Comparison of ENCODE assay signal across 8 mouse cellular contexts in the genomic region with DNA sequence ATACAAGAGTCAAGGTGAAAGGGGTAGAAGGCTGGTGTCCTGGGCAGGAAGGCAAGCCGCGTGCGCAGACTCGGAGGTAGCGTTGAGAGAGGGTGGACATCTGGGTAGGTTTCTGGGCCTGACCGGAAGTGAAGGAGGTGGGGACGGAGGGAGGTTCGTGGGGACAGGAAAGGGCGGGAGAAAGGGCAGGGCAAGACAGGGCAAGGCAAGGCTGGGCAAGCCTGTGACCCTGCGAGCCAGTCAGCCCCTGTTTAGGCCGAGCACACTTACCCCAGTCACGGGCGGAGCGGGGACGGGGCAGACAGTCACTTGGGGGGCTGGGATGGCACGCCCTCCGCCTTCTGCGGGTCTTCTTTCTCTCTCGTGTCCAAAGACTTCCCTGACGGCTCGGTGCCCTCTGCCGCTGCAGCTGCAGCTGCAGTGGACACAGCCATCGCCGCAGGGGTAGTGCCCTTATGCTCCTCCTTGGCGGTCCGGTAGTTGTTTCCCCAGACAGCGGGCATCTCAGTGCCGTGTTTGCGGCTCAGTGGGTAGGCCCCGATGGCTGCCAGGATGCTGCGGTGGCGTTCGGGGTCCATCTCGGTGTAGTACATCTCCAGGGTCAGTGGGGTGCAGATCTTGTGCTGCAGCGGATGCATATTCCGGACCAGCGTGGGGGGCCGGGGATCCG. TPM values are rescaled to one million over a fixed set of nuclear protein-coding genes. Genes with fewer than 3 reads are reported as not detected.
A peak's percentile ranks its signal among the peaks of the same experiment; 100 is the strongest.
DNase-seq lines count a peak whose midpoint lies in the region; ATAC-seq and TF ChIP-seq lines count a peak whose summit lies in the region.

No protein-coding gene starts in this region.

- H3K27ac ChIP-seq in heart, embryonic 11.5 days (ENCODE audit: low read depth, low read length): no peak overlapping the region
- no peak overlapping the region for H3K27ac ChIP-seq in liver, embryonic 14.5 days
- H3K27ac ChIP-seq in stomach, embryonic 14.5 days (ENCODE audit: low read length): no peak overlapping the region

- no peak for TF ChIP-seq EP300 in liver, embryonic 14.5 days (IDR thresholded peaks at IDR 0.05; ENCODE audit: low read depth)

- peak overlapping the region; percentile 65 for H3K4me2 ChIP-seq in heart, embryonic 11.5 days
- peak overlapping the region; percentile 30; the same call in 1 of the 2 replicates for H3K4me2 ChIP-seq in liver, embryonic 14.5 days (ENCODE audit: low read depth)
- H3K4me2 ChIP-seq in stomach, embryonic 14.5 days (replicated peaks; ENCODE audit: low read depth, low read length): peak overlapping the region; percentile 37

- no peak for TF ChIP-seq CTCF in liver, embryonic 14.5 days (IDR thresholded peaks at IDR 0.05; ENCODE audit: low read depth)

- H3K4me1 ChIP-seq in heart, embryonic 11.5 days (ENCODE audit: control insufficient read depth, insufficient read depth, low read length): no peaks in the 10 kb centered on the region
- H3K4me1 ChIP-seq in liver, embryonic 14.5 days (replicated peaks; ENCODE audit: control insufficient read depth in 2 of 2, insufficient read depth in 2 of 2, low read length in 1 of 2): no peaks in the 10 kb centered on the region
- no peaks in the 10 kb centered on the region for H3K4me1 ChIP-seq in stomach, embryonic 14.5 days (ENCODE audit: control insufficient read depth, insufficient read depth, low read length)

- peak; percentile 21 to 28 for DNase-seq in lung, adult 18-20 months
- no peak for DNase-seq in lung, postnatal 36 days
- DNase-seq in liver, embryonic 14.5 days (ENCODE audit: low read depth in 3 of 3, low spot score in 3 of 3): no peak
- DNase-seq in spleen, adult 18-20 months: no peak
- no peak for DNase-seq in cerebellum, adult 9-11 months
- DNase-seq in left cerebral cortex, postnatal 10 days (ENCODE audit: extremely low spot score in 1 of 2, low spot score in 2 of 2): no peak

- peaks cover 34% of the 10 kb centered on the region for H3K27me3 ChIP-seq in heart, embryonic 11.5 days (ENCODE audit: control insufficient read depth, insufficient read depth, low read length)
- H3K27me3 ChIP-seq in liver, embryonic 14.5 days (ENCODE audit: control insufficient read depth, insufficient read depth, low read length): no peaks in the 10 kb centered on the region; the same call in 1 of the 2 replicates
- H3K27me3 ChIP-seq in stomach, embryonic 14.5 days (ENCODE audit: control insufficient read depth, insufficient read depth, low read length): no peaks in the 10 kb centered on the region

- WGBS in heart, embryonic 11.5 days (ENCODE audit: insufficient replicate concordance): 26% methylated on average over 39 of the region's 39 CpGs
- 22% methylated on average over 37 of the region's 39 CpGs for WGBS in liver, embryonic 14.5 days (ENCODE audit: insufficient replicate concordance)
- WGBS in stomach, embryonic 14.5 days: 38% methylated on average over 36 of the region's 39 CpGs

- ATAC-seq in heart, embryonic 11.5 days (replicated peaks; ENCODE audit: insufficient number of reproducible peaks, low FRiP score, low TSS enrichment): 0 out of 2 replicates have a peak, but pooled peaks have one; percentile 6
- ATAC-seq in liver, embryonic 14.5 days (ENCODE audit: insufficient read depth): peak; percentile 33; the same call in 1 of the 2 replicates
- ATAC-seq in stomach, embryonic 14.5 days (ENCODE audit: insufficient number of reproducible peaks, insufficient read depth, low FRiP score, low read depth): no peak

- peak overlapping the region; percentile 58 for H3K9ac ChIP-seq in heart, embryonic 11.5 days (ENCODE audit: low read depth, low read length)
- H3K9ac ChIP-seq in liver, embryonic 14.5 days (replicated peaks): no peak overlapping the region
- no peak overlapping the region; the same call in 1 of the 2 replicates for H3K9ac ChIP-seq in stomach, embryonic 14.5 days (replicated peaks; ENCODE audit: low read depth, low read length)

- intact Hi-C loops in left cerebral cortex, postnatal 10 days (cut with DNase I): no loop called here

- no peaks in the 10 kb centered on the region for H3K36me3 ChIP-seq in heart, embryonic 11.5 days (ENCODE audit: control insufficient read depth, insufficient read depth, low read length)
- no peaks in the 10 kb centered on the region for H3K36me3 ChIP-seq in liver, embryonic 14.5 days (replicated peaks; ENCODE audit: control insufficient read depth, insufficient read depth, low read depth)
- no peaks in the 10 kb centered on the region for H3K36me3 ChIP-seq in stomach, embryonic 14.5 days (ENCODE audit: control insufficient read depth, insufficient read depth, low read length)

- peak overlapping the region; percentile 32 for H3K4me3 ChIP-seq in heart, embryonic 11.5 days (ENCODE audit: low read depth, low read length)
- H3K4me3 ChIP-seq in liver, embryonic 14.5 days (ENCODE audit: insufficient read depth in 1 of 2, low read depth in 2 of 2, low read length in 2 of 2): no peak overlapping the region
- peak overlapping the region; percentile 7; the same call in 1 of the 2 replicates for H3K4me3 ChIP-seq in stomach, embryonic 14.5 days (ENCODE audit: low read depth, low read length)

- H3K9me3 ChIP-seq in heart, embryonic 11.5 days (replicated peaks; ENCODE audit: control insufficient read depth, low read length): 0 out of 2 replicates have a peak, but pooled peaks cover 3% of the 10 kb centered on the region
- no peaks in the 10 kb centered on the region for H3K9me3 ChIP-seq in liver, embryonic 14.5 days (ENCODE audit: control insufficient read depth, low read length)
- H3K9me3 ChIP-seq in stomach, embryonic 14.5 days (ENCODE audit: control insufficient read depth, low read depth, low read length): no peaks in the 10 kb centered on the region

RNA-seq across cellular contexts. Expression of gene Caly, which starts 12.2 kb away (rescaled TPM):
- 0.24 and 0.54 TPM in 2 replicates for polyA plus RNA-seq in heart, embryonic 11.5 days (2014; fragmentation: Nextera tagmentation; extraction: Ambion mirVana)
- 0.19 TPM in 1 of 2 replicates, not detected in the other for polyA plus RNA-seq in liver, embryonic 14.5 days (2012; rRNA removed)
- not detected in 2 replicates for polyA plus RNA-seq in liver, embryonic 14.5 days (2014; fragmentation: Nextera tagmentation; extraction: Ambion mirVana)
- 3.8 and 3.9 TPM in 2 replicates for polyA plus RNA-seq in stomach, embryonic 14.5 days (2014; fragmentation: Nextera tagmentation; extraction: Ambion mirVana)
- 100 to 1,000 TPM; 222 to 234 TPM for total RNA-seq in left cerebral cortex, postnatal 10 days (2021)

RNA-seq across cellular contexts. Expression of gene Msx3, which starts 21.3 kb away (rescaled TPM):
- polyA plus RNA-seq in heart, embryonic 11.5 days (2014; fragmentation: Nextera tagmentation; extraction: Ambion mirVana): 0.14 TPM in 1 of 2 replicates, not detected in the other
- not detected in 2 replicates for polyA plus RNA-seq in liver, embryonic 14.5 days (2012; rRNA removed)
- not detected in 2 replicates for polyA plus RNA-seq in liver, embryonic 14.5 days (2014; fragmentation: Nextera tagmentation; extraction: Ambion mirVana)
- polyA plus RNA-seq in stomach, embryonic 14.5 days (2014; fragmentation: Nextera tagmentation; extraction: Ambion mirVana): not detected in 2 replicates
- total RNA-seq in left cerebral cortex, postnatal 10 days (2021): under 1 TPM; 0.22 to 0.47 TPM

RNA-seq across cellular contexts. Expression of gene Prap1, which starts 23.0 kb away (rescaled TPM):
- polyA plus RNA-seq in heart, embryonic 11.5 days (2014; fragmentation: Nextera tagmentation; extraction: Ambion mirVana): not detected in 2 replicates
- polyA plus RNA-seq in liver, embryonic 14.5 days (2012; rRNA removed): 0.87 TPM in 1 of 2 replicates, not detected in the other
- polyA plus RNA-seq in liver, embryonic 14.5 days (2014; fragmentation: Nextera tagmentation; extraction: Ambion mirVana): not detected in 2 replicates
- polyA plus RNA-seq in stomach, embryonic 14.5 days (2014; fragmentation: Nextera tagmentation; extraction: Ambion mirVana): 12.5 and 24.2 TPM in 2 replicates
- not detected for total RNA-seq in left cerebral cortex, postnatal 10 days (2021)

RNA-seq across cellular contexts. Expression of gene Fuom, which starts 32.1 kb away (rescaled TPM):
- polyA plus RNA-seq in heart, embryonic 11.5 days (2014; fragmentation: Nextera tagmentation; extraction: Ambion mirVana): 69.3 and 71.7 TPM in 2 replicates
- polyA plus RNA-seq in liver, embryonic 14.5 days (2012; rRNA removed): 6.3 and 6.7 TPM in 2 replicates
- 7.7 and 9.2 TPM in 2 replicates for polyA plus RNA-seq in liver, embryonic 14.5 days (2014; fragmentation: Nextera tagmentation; extraction: Ambion mirVana)
- 28.6 and 29.6 TPM in 2 replicates for polyA plus RNA-seq in stomach, embryonic 14.5 days (2014; fragmentation: Nextera tagmentation; extraction: Ambion mirVana)
- total RNA-seq in left cerebral cortex, postnatal 10 days (2021): 10 to 100 TPM; 22.6 to 30.0 TPM

RNA-seq across cellular contexts. Expression of gene Tubgcp2, which starts 33.7 kb away (rescaled TPM):
- 37.3 and 42.1 TPM in 2 replicates for polyA plus RNA-seq in heart, embryonic 11.5 days (2014; fragmentation: Nextera tagmentation; extraction: Ambion mirVana)
- 17.4 and 19.3 TPM in 2 replicates for polyA plus RNA-seq in liver, embryonic 14.5 days (2012; rRNA removed)
- polyA plus RNA-seq in liver, embryonic 14.5 days (2014; fragmentation: Nextera tagmentation; extraction: Ambion mirVana): 21.6 and 25.3 TPM in 2 replicates
- 59.3 and 60.3 TPM in 2 replicates for polyA plus RNA-seq in stomach, embryonic 14.5 days (2014; fragmentation: Nextera tagmentation; extraction: Ambion mirVana)
- 10 to 100 TPM; 40.9 to 44.2 TPM for total RNA-seq in left cerebral cortex, postnatal 10 days (2021)

Comparison
In these comparisons a context has a peak if more than half of its experiments do, and no peak if none do; other contexts are left out.
1. DNase-seq: peak in lung, adult 18-20 months (2 of 2); none in lung, postnatal 36 days (single experiment), liver, embryonic 14.5 days (0 of 3), spleen, adult 18-20 months (0 of 2), cerebellum, adult 9-11 months (single experiment) and left cerebral cortex, postnatal 10 days (0 of 2).
2. H3K4me3 ChIP-seq: peak in heart, embryonic 11.5 days (single experiment) and stomach, embryonic 14.5 days (single experiment); none in liver, embryonic 14.5 days (0 of 2).
3. Peak in every context shown above with its lines, with median percentiles within 50 percentile points of each other: H3K4me2 ChIP-seq.